Mouse (Mus musculus) heart, embryonic 15.5 days (tissue): ENCODE measurements around the gene 1700074P13Rik. TPM values are rescaled to one million over a fixed set of nuclear protein-coding genes. Genes with fewer than 3 reads are reported as not detected.
"Not testable (repeated sequence)": the region's sequence is repeated elsewhere in the genome, so short reads cannot be mapped to it uniquely, and the experiment has no call there.

Experiments used
- ATAC-seq: fragments of 200-750 bp; cut with Nextera tagmentation; replicated peaks from 2 replicates; pipeline ENCODE4 v1.8.0; 2017; ENCODE audit warnings: low read depth, moderate TSS enrichment; ENCODE audit not compliant: insufficient number of reproducible peaks, insufficient read depth, low FRiP score
- H3K27ac ChIP-seq: fragments of 300-500 bp; sonication (generic); 2 replicates; pipeline ENCODE4 v1.5.1; 2015; ENCODE audit warnings: mild to moderate bottlenecking, inconsistent platforms
- H3K27me3 ChIP-seq: fragments of 300-500 bp; sonication (generic); 2 replicates; pipeline ENCODE4 v1.6.1; 2015; ENCODE audit warnings: inconsistent platforms
- H3K36me3 ChIP-seq: fragments of 300-500 bp; sonication (generic); 2 replicates; pipeline ENCODE4 v1.6.1; 2015; ENCODE audit warnings: mild to moderate bottlenecking, inconsistent platforms
- H3K4me1 ChIP-seq: fragments of 300-500 bp; sonication (generic); replicated peaks from 2 replicates; pipeline ENCODE4 v1.6.1; 2015; ENCODE audit warnings: inconsistent platforms
- H3K4me2 ChIP-seq: fragments of 300-500 bp; sonication (generic); 2 replicates; pipeline ENCODE4 v1.6.1; 2015; ENCODE audit warnings: inconsistent platforms, mild to moderate bottlenecking, moderate library complexity
- H3K4me3 ChIP-seq: fragments of 300-500 bp; sonication (generic); 2 replicates; pipeline ENCODE4 v1.5.1; 2015; ENCODE audit warnings: mild to moderate bottlenecking, inconsistent platforms
- H3K9ac ChIP-seq: fragments of 300-500 bp; sonication (generic); 2 replicates; pipeline ENCODE4 v1.6.1; 2015; ENCODE audit warnings: mild to moderate bottlenecking, inconsistent platforms
- H3K9me3 ChIP-seq: fragments of 300-500 bp; sonication (generic); replicated peaks from 2 replicates; pipeline ENCODE4 v1.6.1; 2016; ENCODE audit warnings: inconsistent platforms
- WGBS: fragments of 180-500 bp; shearing (Covaris S2); methylation state at CpG from one replicate; pipeline ENCODE4 v1.1.7; 2015; ENCODE audit warnings: mixed read lengths; 5-methylcytosine and 5-hydroxymethylcytosine counted together
- polyA plus RNA-seq: library from polyadenylated mRNA; unstranded; fragments of >200 nt; fragmentation: Nextera tagmentation; extraction: Ambion mirVana; gene quantifications from 2 replicates; pipeline ENCODE4 v1.2.1, GENCODE M21; 2015

Gene 1700074P13Rik
- not detected in 2 replicates for polyA plus RNA-seq

DNA sequence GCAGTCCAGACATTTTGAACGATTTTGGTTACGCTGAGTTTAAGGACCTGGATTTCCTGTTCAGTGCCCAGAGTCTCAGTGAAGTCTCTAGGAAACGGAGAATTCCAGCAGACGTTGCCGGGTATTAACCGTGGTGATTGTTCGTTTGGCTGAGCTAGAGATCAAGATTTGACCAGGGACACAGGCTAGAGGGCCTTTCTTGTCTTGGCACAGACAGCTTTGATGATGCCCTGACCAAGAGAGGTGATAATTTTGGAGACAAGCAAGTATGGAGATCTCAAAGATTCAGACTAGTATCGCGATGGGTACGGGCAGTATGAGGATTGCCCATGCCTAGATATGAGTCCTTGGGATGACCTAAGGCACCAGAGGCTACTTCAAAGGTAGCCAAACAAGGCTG lies at the start of gene 1700074P13Rik:
1700074P13Rik (minus strand) TSS at position 101 of the 400 bp plus-strand sequence.
- Histone ChIP-seq H3K27me3 (no peaks in the 10 kb centered on the region), H3K4me1 (no peaks in the 10 kb centered on the region), H3K4me2 (no peak within 1 kb of the TSS), H3K9ac (no peak within 1 kb of the TSS), H3K36me3 (no peaks in the 10 kb centered on the region), H3K4me3 (no peak within 1 kb of the TSS), H3K9me3 (no peaks in the 10 kb centered on the region), H3K27ac (no peak within 1 kb of the TSS)
- ATAC-seq = no peak
- 90% methylated on average over 10 of the region's 10 CpGs for WGBS

DNA sequence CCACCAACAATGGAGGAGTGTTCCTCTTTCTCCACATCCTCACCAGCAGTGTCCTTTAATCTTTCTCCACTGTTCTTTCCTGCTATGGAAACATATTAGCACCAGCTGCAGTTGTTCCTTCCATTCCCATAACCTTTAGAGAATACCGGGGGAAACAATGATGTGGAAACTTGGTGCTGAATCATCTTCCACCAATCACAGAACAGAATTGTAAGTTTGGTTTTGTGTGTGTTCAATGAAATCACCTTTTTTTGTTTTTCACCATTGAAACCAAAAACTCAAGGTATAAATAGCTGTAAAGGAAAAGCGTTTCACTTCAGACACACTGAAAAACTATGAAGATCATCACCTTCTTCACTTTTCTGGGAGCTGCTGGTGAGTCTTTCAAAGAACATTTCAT lies 24.1 kb upstream of the 1700074P13Rik start, which contains the start of gene 1810009J06Rik:
1810009J06Rik (plus strand) TSS at position 301 of the 400 bp plus-strand sequence.
- not testable (repeated sequence) for H3K4me1 ChIP-seq, H3K4me3 ChIP-seq, H3K9ac ChIP-seq, H3K9me3 ChIP-seq, H3K36me3 ChIP-seq, H3K27ac ChIP-seq, H3K27me3 ChIP-seq, H3K4me2 ChIP-seq, ATAC-seq
- WGBS = 77% methylated on average over 2 of the region's 2 CpGs

DNA sequence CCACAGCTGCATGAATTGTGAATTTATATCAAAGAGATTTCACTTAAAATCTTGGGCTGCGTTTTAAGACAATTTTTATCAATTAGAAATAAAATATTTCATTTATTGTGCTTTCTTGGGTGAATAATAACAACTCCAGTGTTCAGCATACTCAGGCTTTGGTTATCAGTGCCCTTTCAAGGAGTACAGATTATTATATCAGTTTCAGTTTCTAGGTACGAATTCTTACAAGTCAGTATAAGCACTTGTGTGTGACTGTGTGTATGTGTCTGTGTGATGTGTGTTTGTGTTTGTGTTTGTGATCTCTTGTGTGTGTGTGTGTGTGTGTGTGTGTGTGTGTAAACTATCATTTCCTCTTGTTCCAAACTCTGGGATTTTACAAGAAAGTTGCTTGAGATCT lies 13.4 kb upstream of the 1700074P13Rik start:
- no peak overlapping the region for H3K4me3 ChIP-seq
- H3K4me1 ChIP-seq = no peaks in the 10 kb centered on the region
- no peak overlapping the region for H3K9ac ChIP-seq
- WGBS = 48% methylated on average over 2 of the region's 2 CpGs
- no peaks in the 10 kb centered on the region for H3K36me3 ChIP-seq
- no peak for ATAC-seq
- H3K4me2 ChIP-seq = no peak overlapping the region
- no peaks in the 10 kb centered on the region for H3K9me3 ChIP-seq
- no peak overlapping the region for H3K27ac ChIP-seq
- no peaks in the 10 kb centered on the region for H3K27me3 ChIP-seq

DNA sequence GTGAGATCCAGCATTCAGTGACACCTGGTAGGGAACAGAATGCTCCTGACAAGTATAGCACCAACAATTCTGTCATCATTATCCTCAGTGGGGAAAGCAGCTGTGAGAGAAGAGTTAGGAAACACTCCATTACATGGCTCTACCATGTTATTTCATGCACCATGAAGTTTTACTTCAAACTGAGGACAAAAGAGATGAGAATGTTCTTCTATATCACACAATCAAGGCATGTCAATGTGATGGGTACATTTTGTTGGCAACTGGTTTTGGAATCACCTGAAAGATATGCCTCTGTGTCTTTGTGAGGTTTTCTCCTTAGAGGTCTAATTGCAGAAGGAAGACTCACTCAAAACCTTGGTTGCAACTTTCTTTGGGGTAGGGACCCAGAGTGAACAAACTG lies 11.4 kb upstream of the 1700074P13Rik start, which contains the start of gene Gm4744:
Gm4744 (minus strand) TSS at position 101 of the 400 bp plus-strand sequence.
- no peak for ATAC-seq
- H3K4me2 ChIP-seq = no peak within 1 kb of the TSS
- H3K27ac ChIP-seq = no peak within 1 kb of the TSS
- no peak within 1 kb of the TSS for H3K4me3 ChIP-seq
- H3K9ac ChIP-seq = no peak within 1 kb of the TSS
- no peaks in the 10 kb centered on the region for H3K36me3 ChIP-seq
- H3K27me3 ChIP-seq = no peaks in the 10 kb centered on the region
- H3K4me1 ChIP-seq = no peaks in the 10 kb centered on the region
- H3K9me3 ChIP-seq = no peaks in the 10 kb centered on the region

DNA sequence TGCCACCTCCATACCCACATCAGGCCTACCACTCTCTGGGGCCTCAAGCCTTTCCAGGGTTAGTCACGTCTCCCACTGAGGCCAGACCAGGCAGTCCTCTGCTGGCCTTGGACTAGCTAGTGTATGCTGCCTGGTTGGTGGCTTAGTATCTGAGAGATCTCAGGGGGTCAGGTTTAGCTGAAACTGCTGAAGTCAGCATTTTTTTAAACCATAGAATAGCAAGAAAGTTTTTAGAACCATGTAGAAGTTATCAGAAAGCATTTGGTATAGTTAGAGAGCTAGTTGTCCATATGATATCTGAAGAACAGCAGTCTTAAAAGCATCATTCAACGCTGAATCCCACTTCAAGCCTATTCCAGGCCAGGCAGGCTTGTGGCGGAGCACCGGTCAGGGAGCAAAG lies 20.4 kb downstream of the 1700074P13Rik start:
- H3K27ac ChIP-seq = no peak overlapping the region
- no peaks in the 10 kb centered on the region for H3K27me3 ChIP-seq
- ATAC-seq = no peak
- H3K36me3 ChIP-seq = no peaks in the 10 kb centered on the region
- 73% methylated on average over 4 of the region's 4 CpGs for WGBS
- H3K4me1 ChIP-seq = no peaks in the 10 kb centered on the region
- no peak overlapping the region for H3K9ac ChIP-seq
- H3K4me2 ChIP-seq = no peak overlapping the region
- H3K9me3 ChIP-seq = no peaks in the 10 kb centered on the region
- H3K4me3 ChIP-seq = no peak overlapping the region

DNA sequence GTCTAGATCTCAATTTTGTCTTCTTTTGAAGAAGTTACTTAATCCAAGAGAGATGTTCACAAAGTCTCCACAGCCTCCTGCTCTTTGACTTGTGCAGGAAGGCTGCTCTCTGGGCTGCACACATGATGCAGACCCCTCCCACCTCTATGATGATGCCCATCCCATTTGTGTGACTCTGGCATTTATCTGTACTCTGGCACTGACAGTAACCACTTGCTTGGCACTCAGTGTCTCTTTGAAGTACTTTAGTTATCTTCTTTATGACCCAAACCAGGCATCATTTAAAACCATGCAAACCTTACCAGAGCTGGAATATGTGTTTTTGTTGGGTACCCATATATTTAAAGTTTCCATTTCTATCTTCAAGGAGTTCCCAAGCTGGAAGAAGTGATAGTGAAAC lies 40.1 kb downstream of the 1700074P13Rik start, which contains the start of gene Prss58:
Prss58 (minus strand) TSS at position 101 of the 400 bp plus-strand sequence.
- Histone ChIP-seq H3K4me3 (no peak within 1 kb of the TSS), H3K9me3 (no peaks in the 10 kb centered on the region), H3K36me3 (no peaks in the 10 kb centered on the region), H3K27ac (no peak within 1 kb of the TSS), H3K27me3 (no peaks in the 10 kb centered on the region), H3K4me1 (no peaks in the 10 kb centered on the region), H3K4me2 (no peak within 1 kb of the TSS), H3K9ac (no peak within 1 kb of the TSS)
- ATAC-seq = no peak

DNA sequence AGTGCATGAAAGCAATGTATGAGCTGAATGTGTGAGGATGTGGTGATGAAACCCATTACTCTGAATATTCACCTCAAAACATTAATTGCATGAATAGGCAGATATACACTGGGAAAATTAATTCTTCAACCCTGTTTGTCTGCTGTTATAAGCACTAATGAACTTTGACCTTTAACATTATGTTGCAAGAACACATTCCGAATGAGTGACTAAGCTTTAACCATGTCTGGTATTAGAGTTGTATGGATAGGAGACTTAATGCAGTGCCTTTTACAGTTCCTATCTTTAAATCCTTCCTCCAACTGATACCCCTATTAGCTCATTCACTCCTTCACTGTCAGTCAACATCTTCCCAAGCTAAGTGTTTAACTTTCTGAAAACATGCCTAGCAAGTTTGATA lies 45.6 kb downstream of the 1700074P13Rik start:
- Histone ChIP-seq H3K36me3 (no peaks in the 10 kb centered on the region), H3K4me3 (no peak overlapping the region), H3K9me3 (no peaks in the 10 kb centered on the region), H3K27ac (no peak overlapping the region), H3K27me3 (no peaks in the 10 kb centered on the region), H3K4me1 (no peaks in the 10 kb centered on the region), H3K4me2 (no peak overlapping the region), H3K9ac (no peak overlapping the region)
- no peak for ATAC-seq
- WGBS = 74% methylated on average over 1 of the region's 1 CpGs

DNA sequence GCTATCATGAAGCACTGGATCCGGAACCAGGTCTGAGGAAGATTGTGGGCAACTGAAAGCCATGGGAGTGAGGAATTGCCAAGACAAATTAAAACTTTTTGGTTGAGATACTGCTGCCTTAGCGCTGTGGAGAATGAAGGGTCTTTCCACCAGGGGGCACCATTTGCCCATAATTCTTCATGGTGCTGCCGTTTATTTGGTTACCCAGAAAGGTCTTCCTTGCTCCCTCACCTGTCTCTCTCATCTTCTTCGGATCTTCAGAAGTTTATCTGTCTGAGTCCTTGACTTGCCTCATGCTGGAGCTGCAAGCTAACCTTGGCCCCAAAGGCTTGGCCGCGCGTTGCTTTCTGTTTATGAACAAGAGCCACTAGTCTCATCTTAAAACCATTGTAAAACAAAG lies 46.8 kb downstream of the 1700074P13Rik start:
- no peaks in the 10 kb centered on the region for H3K27me3 ChIP-seq
- H3K9me3 ChIP-seq = no peaks in the 10 kb centered on the region
- no peak overlapping the region for H3K4me3 ChIP-seq
- no peaks in the 10 kb centered on the region for H3K4me1 ChIP-seq
- no peak overlapping the region for H3K4me2 ChIP-seq
- no peak overlapping the region for H3K9ac ChIP-seq
- 46% methylated on average over 7 of the region's 7 CpGs for WGBS
- no peak for ATAC-seq
- H3K27ac ChIP-seq = no peak overlapping the region
- no peaks in the 10 kb centered on the region for H3K36me3 ChIP-seq

DNA sequence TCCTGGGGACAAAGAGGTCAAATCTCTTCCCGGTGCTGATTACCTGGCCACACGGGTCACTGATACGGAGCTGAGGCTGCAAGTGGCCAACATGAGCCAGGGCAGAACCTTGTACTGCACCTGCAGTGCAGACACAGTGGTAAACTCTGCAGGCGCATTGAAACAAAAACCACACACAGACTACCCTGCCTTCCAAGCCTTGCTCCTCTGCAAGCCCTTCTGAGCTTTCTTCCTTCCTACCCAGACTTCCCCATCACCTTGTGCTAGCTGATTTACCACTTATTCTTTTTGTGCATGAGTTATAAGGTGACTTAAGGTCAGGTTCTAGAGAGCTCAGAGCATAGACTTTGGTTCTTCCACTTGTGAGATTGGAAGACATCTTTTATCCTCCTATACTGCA lies 48.6 kb downstream of the 1700074P13Rik start:
- H3K4me3 ChIP-seq = no peak overlapping the region
- no peaks in the 10 kb centered on the region for H3K27me3 ChIP-seq
- H3K27ac ChIP-seq = no peak overlapping the region; the same call in 1 of the 2 replicates
- WGBS = 67% methylated on average over 4 of the region's 4 CpGs
- ATAC-seq = no peak
- H3K4me1 ChIP-seq = no peaks in the 10 kb centered on the region
- H3K9me3 ChIP-seq = no peaks in the 10 kb centered on the region
- H3K9ac ChIP-seq = no peak overlapping the region
- H3K36me3 ChIP-seq = no peaks in the 10 kb centered on the region
- H3K4me2 ChIP-seq = no peak overlapping the region

DNA sequence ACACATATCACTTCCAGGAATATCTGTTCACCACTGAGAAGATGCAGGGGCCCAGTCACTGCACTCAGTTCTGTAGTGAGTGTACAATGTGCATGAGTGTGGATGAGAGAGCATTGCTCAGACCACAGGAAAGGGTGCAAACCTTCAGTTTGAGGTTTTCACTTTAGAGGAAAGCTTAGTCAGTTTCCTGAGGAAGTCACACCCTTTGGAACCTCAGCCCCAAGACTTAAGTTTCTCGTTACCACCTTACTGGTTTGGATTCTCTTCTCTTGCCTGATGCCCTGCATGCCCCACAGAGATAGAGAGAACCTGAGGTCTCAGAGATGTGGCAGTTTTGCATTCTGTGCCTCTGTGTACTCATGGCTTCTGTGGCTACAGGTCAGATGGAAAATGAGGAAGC lies 49.4 kb downstream of the 1700074P13Rik start:
- H3K4me3 ChIP-seq = no peak overlapping the region
- no peak overlapping the region for H3K9ac ChIP-seq
- ATAC-seq = no peak
- H3K4me2 ChIP-seq = no peak overlapping the region
- no peaks in the 10 kb centered on the region for H3K9me3 ChIP-seq
- H3K36me3 ChIP-seq = no peaks in the 10 kb centered on the region
- 41% methylated on average over 1 of the region's 1 CpGs for WGBS
- no peak overlapping the region; the same call in 1 of the 2 replicates for H3K27ac ChIP-seq
- no peaks in the 10 kb centered on the region for H3K27me3 ChIP-seq
- no peaks in the 10 kb centered on the region for H3K4me1 ChIP-seq

DNA sequence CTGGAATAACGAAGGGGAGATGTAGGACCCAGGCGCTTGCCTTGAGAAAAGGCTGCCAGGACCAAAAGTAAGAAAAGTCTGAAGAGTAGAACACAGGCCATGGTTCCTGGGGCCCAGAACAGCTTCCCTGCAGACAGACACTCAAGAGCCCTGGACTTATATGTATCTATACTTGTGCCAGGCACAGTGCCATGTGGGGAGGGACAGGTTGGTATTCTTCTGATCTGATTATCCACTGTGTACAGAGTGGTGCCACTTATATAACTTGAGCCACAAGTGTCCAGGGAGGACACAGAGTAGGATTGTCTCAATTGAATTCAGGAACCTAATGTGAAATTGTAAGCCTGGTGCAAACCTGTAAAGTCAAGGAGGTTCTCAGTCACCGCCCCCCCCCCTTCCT lies 53.0 kb downstream of the 1700074P13Rik start, which contains the start of gene Moxd2:
Moxd2 (minus strand) TSS at position 101 of the 400 bp plus-strand sequence.
- no peak for ATAC-seq
- Histone ChIP-seq H3K36me3 (no peaks in the 10 kb centered on the region), H3K4me2 (no peak within 1 kb of the TSS), H3K27ac (no peak within 1 kb of the TSS), H3K4me1 (no peaks in the 10 kb centered on the region), H3K9me3 (no peaks in the 10 kb centered on the region), H3K27me3 (no peaks in the 10 kb centered on the region), H3K4me3 (no peak within 1 kb of the TSS), H3K9ac (no peak within 1 kb of the TSS)
- 82% methylated on average over 3 of the region's 3 CpGs for WGBS
